Mouse (Mus musculus) B cell, adult 62 days (primary cell): ENCODE measurements around the gene Gldc. TPM values are rescaled to one million over a fixed set of nuclear protein-coding genes. Genes with fewer than 3 reads are reported as not detected.

Source experiments
- total RNA-seq: library from RNA; stranded (reverse); gene quantifications from 4 replicates; pipeline ENCODE4 v1.2.4, GENCODE M21; 2023

The Gldc gene
- 0.27 to 0.69 TPM (median 0.58 TPM) in 3 of 4 replicates, not detected in the other for total RNA-seq

GRCm38 (mm10) chr19:30174919-30175571, at the start of gene Gldc:
Gldc (minus strand) TSS chr19:30175429.

Other genes starting within 250 kb of the Gldc start
- not detected in 4 replicates for gene Trpd52l3, start 171.6 kb downstream of the Gldc start, total RNA-seq
- gene Uhrf2, start 144.9 kb downstream of the Gldc start, total RNA-seq = 73.8 to 84.0 TPM (median 82.4 TPM) in 4 replicates
- not detected in 4 replicates for gene Mbl2, start 57.5 kb upstream of the Gldc start, total RNA-seq